Mouse (Mus musculus) hindbrain, embryonic 11.5 days (tissue): ENCODE results near the gene Abl2. TPM values are rescaled to one million over a fixed set of nuclear protein-coding genes. Genes with fewer than 3 reads are reported as not detected.

ENCODE experiments used
- ATAC-seq: fragments of 200-750 bp; cut with Nextera tagmentation; 2 replicates; pipeline ENCODE4 v1.8.0; 2017; ENCODE audit warnings: mild to moderate bottlenecking, moderate TSS enrichment, moderate library complexity; ENCODE audit not compliant: low FRiP score
- DNase-seq: peaks from one replicate; pipeline ENCODE4 v3.0.0-alpha.2; 2015; ENCODE audit warnings: low spot score
- H3K27ac ChIP-seq: fragments of 300-500 bp; sonication (generic); 2 replicates; pipeline ENCODE4 v1.5.1; 2014; ENCODE audit warnings: mild to moderate bottlenecking, low read depth, low read length
- H3K27me3 ChIP-seq: fragments of 300-500 bp; sonication (generic); 2 replicates; pipeline ENCODE4 v1.6.1; 2014; ENCODE audit warnings: mild to moderate bottlenecking, low read length, moderate library complexity, mixed read lengths; ENCODE audit not compliant: control insufficient read depth, insufficient read depth
- H3K36me3 ChIP-seq: fragments of 300-500 bp; sonication (generic); 2 replicates; pipeline ENCODE4 v1.6.1; 2014; ENCODE audit warnings: mild to moderate bottlenecking, low read length, moderate library complexity, mixed read lengths; ENCODE audit not compliant: control insufficient read depth, insufficient read depth
- H3K4me1 ChIP-seq: fragments of 300-500 bp; sonication (generic); replicated peaks from 2 replicates; pipeline ENCODE4 v1.6.1; 2014; ENCODE audit warnings: low read length, mixed read lengths; ENCODE audit not compliant: control insufficient read depth, insufficient read depth
- H3K4me2 ChIP-seq: fragments of 300-500 bp; sonication (generic); replicated peaks from 2 replicates; pipeline ENCODE4 v1.6.1; 2014; ENCODE audit warnings: mild to moderate bottlenecking, low read depth, low read length
- H3K4me3 ChIP-seq: fragments of 300-500 bp; sonication (generic); 2 replicates; pipeline ENCODE4 v1.5.1; 2014; ENCODE audit warnings: low read depth, low read length
- H3K9ac ChIP-seq: fragments of 300-500 bp; sonication (generic); 2 replicates; pipeline ENCODE4 v1.6.1; 2014; ENCODE audit warnings: low read depth, low read length
- H3K9me3 ChIP-seq: fragments of 300-500 bp; sonication (generic); 2 replicates; pipeline ENCODE4 v1.6.1; 2016; ENCODE audit warnings: low read length; ENCODE audit not compliant: control insufficient read depth
- WGBS: fragments of 180-500 bp; shearing (Covaris S2); extraction: QIAGEN DNeasy Blood & Tissue Kit; methylation state at CpG from one replicate; pipeline ENCODE4 v1.1.7; 2014; 5-methylcytosine and 5-hydroxymethylcytosine counted together
- polyA plus RNA-seq: library from polyadenylated mRNA; unstranded; fragments of >200 nt; fragmentation: Nextera tagmentation; extraction: Ambion mirVana; gene quantifications from 2 replicates; pipeline ENCODE4 v1.2.1, GENCODE M21; 2014

Abl2 gene
- polyA plus RNA-seq, 1 experiment from 2014 or later = 8.0 TPM

- 85% methylated on average over 18 of the region's 23 CpGs for WGBS
- Histone ChIP-seq H3K27ac (no peak overlapping the region), H3K4me1 (no peaks in the 10 kb centered on the region), H3K36me3 (no peaks in the 10 kb centered on the region), H3K4me2 (no peak overlapping the region), H3K27me3 (no peaks in the 10 kb centered on the region), H3K4me3 (no peak overlapping the region), H3K9ac (no peak overlapping the region), H3K9me3 (no peaks in the 10 kb centered on the region)
- no peak for ATAC-seq
- no peak for DNase-seq
These were observed 108.7 kb downstream of the Abl2 start for GRCm38 (mm10) chr1:156667141-156667926.

- H3K27ac ChIP-seq = no peak overlapping the region
- H3K9ac ChIP-seq = no peak overlapping the region
- 34% methylated on average over 5 of the region's 5 CpGs for WGBS
- H3K4me3 ChIP-seq = no peak overlapping the region
- H3K36me3 ChIP-seq = no peaks in the 10 kb centered on the region
- no peak overlapping the region for H3K4me2 ChIP-seq
- DNase-seq (no peak), ATAC-seq (no peak)
- peaks cover 2% of the 10 kb centered on the region; the same call in 1 of the 2 replicates for H3K4me1 ChIP-seq
- no peaks in the 10 kb centered on the region for H3K9me3 ChIP-seq
- no peaks in the 10 kb centered on the region for H3K27me3 ChIP-seq
These were observed 110.0 kb downstream of the Abl2 start for GRCm38 (mm10) chr1:156668602-156669001.

- no peak overlapping the region for H3K27ac ChIP-seq
- no peaks in the 10 kb centered on the region for H3K36me3 ChIP-seq
These were observed 110.8 kb downstream of the Abl2 start for GRCm38 (mm10) chr1:156669208-156669983.

GRCm38 (mm10) chr1:156671921-156672320 is 113.3 kb downstream of the Abl2 start:
- Histone ChIP-seq H3K27me3 (no peaks in the 10 kb centered on the region), H3K36me3 (no peaks in the 10 kb centered on the region), H3K9ac (no peak overlapping the region), H3K4me1 (peaks cover 3% of the 10 kb centered on the region; the same call in 1 of the 2 replicates), H3K9me3 (no peaks in the 10 kb centered on the region), H3K27ac (no peak overlapping the region), H3K4me3 (no peak overlapping the region), H3K4me2 (no peak overlapping the region)
- ATAC-seq = no peak
- no peak for DNase-seq
- 87% methylated on average over 3 of the region's 3 CpGs for WGBS

More at GRCm38 (mm10) chr1:156669208-156669983, 110.8 kb downstream of the Abl2 start:
- no peak overlapping the region for H3K4me2 ChIP-seq
- no peaks in the 10 kb centered on the region for H3K27me3 ChIP-seq
- H3K9ac ChIP-seq = no peak overlapping the region
- no peaks in the 10 kb centered on the region for H3K9me3 ChIP-seq
- ATAC-seq = no peak
- H3K4me1 ChIP-seq = peaks cover 3% of the 10 kb centered on the region; the same call in 1 of the 2 replicates
- no peak for DNase-seq
- WGBS = 38% methylated on average over 11 of the region's 11 CpGs
- H3K4me3 ChIP-seq = no peak overlapping the region

- no peaks in the 10 kb centered on the region for H3K36me3 ChIP-seq
- ATAC-seq (peak; percentile 50), DNase-seq (peak; percentile 41)
- no peaks in the 10 kb centered on the region for H3K9me3 ChIP-seq
- peak overlapping the region; percentile 57 for H3K9ac ChIP-seq
- peaks cover 3% of the 10 kb centered on the region; the same call in 1 of the 2 replicates for H3K4me1 ChIP-seq
- peak overlapping the region; percentile 50 for H3K4me3 ChIP-seq
- peak overlapping the region; percentile 98 for H3K4me2 ChIP-seq
- no peak overlapping the region for H3K27ac ChIP-seq
- WGBS = 4% methylated on average over 14 of the region's 14 CpGs
- H3K27me3 ChIP-seq = no peaks in the 10 kb centered on the region
These were observed 114.3 kb downstream of the Abl2 start for GRCm38 (mm10) chr1:156672720-156673475.

- H3K9me3 ChIP-seq = no peaks in the 10 kb centered on the region
- peak overlapping the region; percentile 57 for H3K9ac ChIP-seq
- H3K4me1 ChIP-seq = peaks cover 3% of the 10 kb centered on the region; the same call in 1 of the 2 replicates
- DNase-seq (peak; percentile 56), ATAC-seq (peak; percentile 46; the same call in 1 of the 2 replicates)
- WGBS = 1% methylated on average over 29 of the region's 29 CpGs
- H3K27ac ChIP-seq = no peak overlapping the region
- H3K36me3 ChIP-seq = no peaks in the 10 kb centered on the region
- no peaks in the 10 kb centered on the region for H3K27me3 ChIP-seq
- H3K4me2 ChIP-seq = peak overlapping the region; percentile 98
- H3K4me3 ChIP-seq = peak overlapping the region; percentile 50
These were observed 115.0 kb downstream of the Abl2 start for GRCm38 (mm10) chr1:156673476-156674194.

GRCm38 (mm10) chr1:156674195-156675000 is 115.8 kb downstream of the Abl2 start, which contains the start of gene Tor3a:
Tor3a (minus strand) TSS chr1:156674356.
- DNase-seq = peak; percentile 77
- no peak within 1 kb of the TSS for H3K27ac ChIP-seq
- peak; percentile 76 for ATAC-seq

More at GRCm38 (mm10) chr1:156674195-156675000, 115.8 kb downstream of the Abl2 start, which contains the start of gene Tor3a:
- Histone ChIP-seq H3K9ac (peak within 1 kb of the TSS; percentile 57), H3K36me3 (no peaks in the 10 kb centered on the region), H3K4me1 (peaks cover 3% of the 10 kb centered on the region; the same call in 1 of the 2 replicates), H3K27me3 (no peaks in the 10 kb centered on the region), H3K9me3 (no peaks in the 10 kb centered on the region), H3K4me3 (peak within 1 kb of the TSS; percentile 50), H3K4me2 (peak within 1 kb of the TSS; percentile 98)
- WGBS = 8% methylated on average over 37 of the region's 37 CpGs
